Mouse (Mus musculus): Measurements from ENCODE around the gene Gpx3. TPM values are rescaled to one million over a fixed set of nuclear protein-coding genes. Genes with fewer than 3 reads are reported as not detected.

Gene Gpx3
- polyA plus RNA-seq, 1 experiment from 2014 or later = 89.6 TPM

DNA sequence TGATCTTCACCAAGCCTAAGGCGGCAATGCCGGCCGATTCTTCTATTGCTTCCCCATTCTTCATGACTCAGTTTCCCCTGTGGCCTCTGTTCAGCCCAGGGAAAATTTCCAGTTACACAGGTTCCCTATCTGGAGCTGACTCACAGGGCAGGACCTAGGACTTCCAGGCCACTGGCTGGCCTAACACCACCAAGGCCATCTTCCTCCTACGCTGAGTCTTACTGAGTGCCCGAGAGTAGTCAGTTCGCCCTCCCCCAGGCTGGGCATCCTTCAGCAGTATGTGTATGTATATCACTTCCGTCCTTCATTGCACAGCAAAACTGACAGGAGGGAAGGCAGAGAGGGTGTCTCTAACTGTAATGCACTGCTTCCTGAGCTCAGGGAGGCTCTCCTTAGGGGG is 31.9 kb downstream of the Gpx3 start:
- WGBS = 83% methylated on average over 7 of the region's 7 CpGs
- H3K27me3 ChIP-seq (replicated peaks; ENCODE audit: control insufficient read depth, insufficient read depth, low read length) = no peaks in the 10 kb centered on the region
- no peaks in the 10 kb centered on the region for H3K9me3 ChIP-seq (ENCODE audit: control insufficient read depth, low read length)
- no peaks in the 10 kb centered on the region for H3K4me1 ChIP-seq (replicated peaks; ENCODE audit: control insufficient read depth, insufficient read depth, low read length)
- no peak for ATAC-seq (replicated peaks; ENCODE audit: low FRiP score)
- no peak for DNase-seq (ENCODE audit: low spot score)
- H3K36me3 ChIP-seq (ENCODE audit: control insufficient read depth, insufficient read depth, low read length) = peaks cover 10% of the 10 kb centered on the region; the same call in 1 of the 2 replicates
- no peak overlapping the region for H3K27ac ChIP-seq (ENCODE audit: low read depth, low read length)
- no peak overlapping the region for H3K9ac ChIP-seq (ENCODE audit: low read depth, low read length)
- no peak overlapping the region for H3K4me2 ChIP-seq
- no peak overlapping the region for H3K4me3 ChIP-seq (ENCODE audit: low read depth, low read length)

DNA sequence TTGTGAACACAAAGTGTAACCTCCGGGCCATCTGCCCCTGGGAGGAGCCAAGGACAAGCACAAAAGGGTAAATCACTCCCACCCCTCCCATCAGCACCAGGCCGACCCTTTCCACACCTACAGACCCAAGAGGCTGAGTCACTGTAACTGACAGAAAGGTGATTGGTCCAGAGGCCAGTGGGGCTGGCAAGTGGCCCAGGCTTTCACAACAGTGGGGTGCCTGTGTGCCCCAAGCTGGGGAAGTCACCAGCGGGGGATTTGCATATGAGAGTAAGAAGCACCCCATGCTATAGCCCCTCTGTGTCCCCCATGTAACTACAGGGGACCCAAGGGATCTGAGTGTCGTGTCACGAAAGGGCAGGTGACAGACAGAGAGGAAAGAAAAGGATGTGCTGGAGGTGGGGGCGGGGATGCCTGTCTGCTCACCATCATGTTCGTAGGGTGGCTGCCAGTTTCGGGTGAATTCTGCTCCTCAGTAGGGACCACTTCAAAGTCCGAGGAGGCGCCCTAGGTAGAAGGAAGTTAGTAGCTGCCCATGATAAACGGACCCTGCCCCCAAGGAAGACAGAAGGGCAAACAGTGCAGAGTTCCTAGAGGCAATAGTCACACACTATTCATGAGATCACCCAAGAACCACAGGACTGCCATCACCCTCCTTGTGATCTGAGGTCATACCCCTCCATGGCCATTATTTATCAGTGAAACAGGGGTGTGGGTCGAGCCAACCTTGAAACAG is 34.0 kb downstream of the Gpx3 start:
- no peak overlapping the region for H3K4me2 ChIP-seq
- DNase-seq (ENCODE audit: low spot score) (no peak), ATAC-seq (replicated peaks; ENCODE audit: low FRiP score) (no peak)
- no peak overlapping the region for H3K27ac ChIP-seq (ENCODE audit: low read depth, low read length)
- peaks cover 6% of the 10 kb centered on the region; the same call in 1 of the 2 replicates for H3K36me3 ChIP-seq (ENCODE audit: control insufficient read depth, insufficient read depth, low read length)
- no peak overlapping the region for H3K9ac ChIP-seq (ENCODE audit: low read depth, low read length)
- H3K4me3 ChIP-seq (ENCODE audit: low read depth, low read length) = no peak overlapping the region
- H3K4me1 ChIP-seq (replicated peaks; ENCODE audit: control insufficient read depth, insufficient read depth, low read length) = no peaks in the 10 kb centered on the region
- H3K27me3 ChIP-seq (replicated peaks; ENCODE audit: control insufficient read depth, insufficient read depth, low read length) = no peaks in the 10 kb centered on the region
- WGBS = 50% methylated on average over 12 of the region's 12 CpGs
- H3K9me3 ChIP-seq (ENCODE audit: control insufficient read depth, low read length) = no peaks in the 10 kb centered on the region

DNA sequence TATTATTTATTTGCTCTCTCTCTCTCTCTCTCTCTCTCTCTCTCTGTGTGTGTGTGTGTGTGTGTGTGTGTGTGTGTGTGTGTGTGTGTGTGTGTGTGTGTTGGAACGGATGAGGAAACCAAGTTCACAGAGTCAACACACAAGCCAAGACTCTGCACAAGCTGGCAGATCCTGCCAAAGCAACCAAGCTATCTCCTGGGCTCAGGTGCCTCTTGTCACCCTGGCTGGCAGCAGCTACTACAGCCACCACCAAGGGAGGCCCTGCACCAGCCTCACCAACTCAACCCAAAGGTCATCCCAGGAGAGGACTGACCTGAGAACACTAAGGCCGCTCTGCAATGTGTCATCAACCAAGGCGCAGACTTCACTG is 34.5 kb downstream of the Gpx3 start:
- Histone ChIP-seq H3K4me1 (replicated peaks; ENCODE audit: control insufficient read depth, insufficient read depth, low read length) (no peaks in the 10 kb centered on the region), H3K9me3 (ENCODE audit: control insufficient read depth, low read length) (no peaks in the 10 kb centered on the region), H3K27ac (ENCODE audit: low read depth, low read length) (no peak overlapping the region), H3K4me3 (ENCODE audit: low read depth, low read length) (no peak overlapping the region), H3K36me3 (ENCODE audit: control insufficient read depth, insufficient read depth, low read length) (peaks cover 6% of the 10 kb centered on the region; the same call in 1 of the 2 replicates), H3K9ac (ENCODE audit: low read depth, low read length) (no peak overlapping the region), H3K4me2 (no peak overlapping the region), H3K27me3 (replicated peaks; ENCODE audit: control insufficient read depth, insufficient read depth, low read length) (no peaks in the 10 kb centered on the region)
- ATAC-seq (replicated peaks; ENCODE audit: low FRiP score) = no peak
- DNase-seq (ENCODE audit: low spot score) = no peak
- WGBS = 91% methylated on average over 3 of the region's 3 CpGs

DNA sequence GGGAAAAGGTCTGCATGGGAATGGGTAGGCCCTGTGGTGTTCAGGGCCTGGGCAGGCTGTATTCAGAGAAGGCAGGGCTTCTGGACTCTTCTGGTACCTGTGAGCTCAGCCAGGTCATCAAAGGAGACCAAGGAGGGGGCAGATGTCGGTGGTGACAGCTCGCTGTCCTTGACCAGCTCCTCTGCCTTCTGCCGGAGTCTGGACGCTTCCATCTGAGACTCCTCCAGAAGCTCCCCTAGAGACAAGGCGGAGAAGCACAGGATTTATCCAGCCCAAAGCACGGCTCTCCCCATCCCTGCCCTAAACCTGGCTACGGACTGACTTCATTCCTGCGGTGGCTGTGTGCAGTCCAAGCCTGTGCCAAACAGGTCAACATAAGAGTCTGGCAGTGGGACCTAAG is 37.2 kb downstream of the Gpx3 start:
- no peaks in the 10 kb centered on the region for H3K4me1 ChIP-seq (replicated peaks; ENCODE audit: control insufficient read depth, insufficient read depth, low read length)
- H3K4me3 ChIP-seq (ENCODE audit: low read depth, low read length) = no peak overlapping the region
- no peak overlapping the region for H3K4me2 ChIP-seq
- no peak overlapping the region for H3K9ac ChIP-seq (ENCODE audit: low read depth, low read length)
- H3K9me3 ChIP-seq (ENCODE audit: control insufficient read depth, low read length) = no peaks in the 10 kb centered on the region
- no peaks in the 10 kb centered on the region; the same call in 1 of the 2 replicates for H3K36me3 ChIP-seq (ENCODE audit: control insufficient read depth, insufficient read depth, low read length)
- 81% methylated on average over 8 of the region's 8 CpGs for WGBS
- no peak for ATAC-seq (replicated peaks; ENCODE audit: low FRiP score)
- no peak for DNase-seq (ENCODE audit: low spot score)
- H3K27me3 ChIP-seq (replicated peaks; ENCODE audit: control insufficient read depth, insufficient read depth, low read length) = no peaks in the 10 kb centered on the region
- H3K27ac ChIP-seq (ENCODE audit: low read depth, low read length) = no peak overlapping the region

DNA sequence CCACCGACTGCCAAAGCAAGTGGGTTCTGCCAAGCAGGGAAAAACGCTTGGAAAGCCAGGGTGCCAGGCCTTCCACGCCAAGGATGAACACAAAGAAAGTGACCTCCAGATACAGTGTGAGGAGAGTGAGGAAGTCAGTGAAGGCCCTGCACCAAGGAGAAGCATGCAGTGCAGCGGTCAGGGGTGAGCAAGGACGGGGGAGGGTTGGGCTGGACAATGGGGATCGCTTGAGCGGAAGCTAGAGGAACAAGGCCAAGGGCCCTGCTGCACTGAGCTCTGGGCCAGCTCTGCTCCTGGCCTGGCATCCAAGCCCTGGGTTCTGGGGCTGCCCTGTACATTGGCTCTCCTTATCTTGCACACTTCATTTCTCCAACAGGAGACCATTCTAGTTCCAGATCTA is 37.8 kb downstream of the Gpx3 start:
- Histone ChIP-seq H3K27me3 (replicated peaks; ENCODE audit: control insufficient read depth, insufficient read depth, low read length) (no peaks in the 10 kb centered on the region), H3K27ac (ENCODE audit: low read depth, low read length) (no peak overlapping the region), H3K9me3 (ENCODE audit: control insufficient read depth, low read length) (no peaks in the 10 kb centered on the region), H3K4me1 (replicated peaks; ENCODE audit: control insufficient read depth, insufficient read depth, low read length) (no peaks in the 10 kb centered on the region), H3K4me3 (ENCODE audit: low read depth, low read length) (no peak overlapping the region), H3K4me2 (no peak overlapping the region), H3K36me3 (ENCODE audit: control insufficient read depth, insufficient read depth, low read length) (no peaks in the 10 kb centered on the region; the same call in 1 of the 2 replicates), H3K9ac (ENCODE audit: low read depth, low read length) (no peak overlapping the region)
- 82% methylated on average over 7 of the region's 7 CpGs for WGBS
- ATAC-seq (replicated peaks; ENCODE audit: low FRiP score) (no peak), DNase-seq (ENCODE audit: low spot score) (no peak)

DNA sequence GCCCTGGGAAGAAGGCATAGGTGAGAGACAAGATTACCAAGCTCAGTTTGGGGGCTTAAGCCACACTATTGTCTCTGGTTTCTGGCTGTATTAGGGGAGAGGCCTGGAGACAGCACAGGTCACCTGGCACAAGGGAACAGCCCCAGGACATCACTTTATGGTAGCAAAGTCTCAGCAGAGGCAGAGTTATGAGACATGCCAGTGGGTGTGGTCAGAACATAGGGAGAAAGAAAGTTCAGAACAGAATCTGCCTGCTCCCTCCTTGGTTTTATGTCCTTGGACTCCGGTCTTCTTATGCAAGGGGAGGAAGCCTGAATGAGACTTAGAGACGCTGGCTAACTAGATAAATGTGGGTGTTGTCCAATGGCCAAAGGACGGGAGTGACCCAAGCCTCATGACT is 42.4 kb downstream of the Gpx3 start:
- H3K36me3 ChIP-seq (ENCODE audit: control insufficient read depth, insufficient read depth, low read length) = no peaks in the 10 kb centered on the region
- H3K4me1 ChIP-seq (replicated peaks; ENCODE audit: control insufficient read depth, insufficient read depth, low read length) = no peaks in the 10 kb centered on the region
- H3K27ac ChIP-seq (ENCODE audit: low read depth, low read length) = no peak overlapping the region
- WGBS = 85% methylated on average over 3 of the region's 3 CpGs
- no peak overlapping the region for H3K9ac ChIP-seq (ENCODE audit: low read depth, low read length)
- no peak for DNase-seq (ENCODE audit: low spot score)
- no peak for ATAC-seq (replicated peaks; ENCODE audit: low FRiP score)
- H3K27me3 ChIP-seq (replicated peaks; ENCODE audit: control insufficient read depth, insufficient read depth, low read length) = no peaks in the 10 kb centered on the region
- H3K4me2 ChIP-seq = no peak overlapping the region
- no peak overlapping the region for H3K4me3 ChIP-seq (ENCODE audit: low read depth, low read length)
- no peaks in the 10 kb centered on the region for H3K9me3 ChIP-seq (ENCODE audit: control insufficient read depth, low read length)

DNA sequence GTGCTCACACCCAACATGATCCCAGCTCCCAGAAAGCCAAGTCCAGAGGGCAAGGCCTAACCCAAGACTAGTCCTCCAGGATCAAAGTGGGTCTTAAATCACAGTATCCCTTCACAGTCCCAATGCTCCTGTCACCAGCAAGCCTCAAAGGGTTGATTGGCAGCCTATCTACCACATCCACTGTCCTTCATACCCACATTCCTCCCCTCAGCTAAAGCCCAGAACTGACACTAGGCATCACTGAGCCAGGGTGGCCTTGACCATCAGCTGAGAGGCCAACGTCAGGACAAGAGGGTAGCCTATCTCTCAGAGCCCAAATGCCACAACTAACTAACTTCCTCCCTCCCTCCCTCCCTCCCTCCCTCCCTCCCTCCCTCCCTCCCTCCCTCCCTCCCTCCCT is 47.5 kb downstream of the Gpx3 start:
- Histone ChIP-seq H3K27ac (ENCODE audit: low read depth, low read length) (no peak overlapping the region), H3K4me3 (ENCODE audit: low read depth, low read length) (no peak overlapping the region), H3K9me3 (ENCODE audit: control insufficient read depth, low read length) (no peaks in the 10 kb centered on the region), H3K36me3 (ENCODE audit: control insufficient read depth, insufficient read depth, low read length) (no peaks in the 10 kb centered on the region), H3K27me3 (replicated peaks; ENCODE audit: control insufficient read depth, insufficient read depth, low read length) (no peaks in the 10 kb centered on the region), H3K4me1 (replicated peaks; ENCODE audit: control insufficient read depth, insufficient read depth, low read length) (peaks cover 15% of the 10 kb centered on the region), H3K9ac (ENCODE audit: low read depth, low read length) (no peak overlapping the region), H3K4me2 (no peak overlapping the region)
- 25% methylated on average over 1 of the region's 1 CpGs for WGBS
- DNase-seq (ENCODE audit: low spot score) (no peak), ATAC-seq (replicated peaks; ENCODE audit: low FRiP score) (no peak)

DNA sequence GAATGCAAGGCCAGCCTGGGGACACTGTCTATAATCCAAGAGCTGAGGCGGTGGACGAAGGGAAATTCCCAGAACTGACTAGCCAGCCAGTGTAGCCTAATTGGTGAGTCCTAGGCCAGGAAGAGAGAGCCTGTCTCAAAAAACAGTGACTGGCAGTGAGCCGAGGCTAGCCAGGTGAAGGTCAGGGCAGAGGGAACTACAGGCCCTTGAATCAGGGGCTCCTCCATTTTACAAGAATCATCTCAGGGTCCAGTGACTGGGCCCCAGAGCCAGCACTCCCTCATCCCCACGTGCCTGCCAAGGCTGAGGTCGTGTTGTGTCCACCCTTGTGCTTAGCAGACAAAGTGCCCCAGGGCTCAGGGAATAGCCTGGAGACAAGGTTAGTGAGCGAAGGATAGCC is 48.4 kb downstream of the Gpx3 start:
- Histone ChIP-seq H3K9me3 (ENCODE audit: control insufficient read depth, low read length) (no peaks in the 10 kb centered on the region), H3K27ac (ENCODE audit: low read depth, low read length) (no peak overlapping the region), H3K27me3 (replicated peaks; ENCODE audit: control insufficient read depth, insufficient read depth, low read length) (no peaks in the 10 kb centered on the region), H3K4me2 (no peak overlapping the region), H3K4me3 (ENCODE audit: low read depth, low read length) (no peak overlapping the region), H3K9ac (ENCODE audit: low read depth, low read length) (no peak overlapping the region), H3K36me3 (ENCODE audit: control insufficient read depth, insufficient read depth, low read length) (no peaks in the 10 kb centered on the region), H3K4me1 (replicated peaks; ENCODE audit: control insufficient read depth, insufficient read depth, low read length) (peaks cover 15% of the 10 kb centered on the region)
- 88% methylated on average over 6 of the region's 6 CpGs for WGBS
- no peak for ATAC-seq (replicated peaks; ENCODE audit: low FRiP score)
- DNase-seq (ENCODE audit: low spot score) = no peak

DNA sequence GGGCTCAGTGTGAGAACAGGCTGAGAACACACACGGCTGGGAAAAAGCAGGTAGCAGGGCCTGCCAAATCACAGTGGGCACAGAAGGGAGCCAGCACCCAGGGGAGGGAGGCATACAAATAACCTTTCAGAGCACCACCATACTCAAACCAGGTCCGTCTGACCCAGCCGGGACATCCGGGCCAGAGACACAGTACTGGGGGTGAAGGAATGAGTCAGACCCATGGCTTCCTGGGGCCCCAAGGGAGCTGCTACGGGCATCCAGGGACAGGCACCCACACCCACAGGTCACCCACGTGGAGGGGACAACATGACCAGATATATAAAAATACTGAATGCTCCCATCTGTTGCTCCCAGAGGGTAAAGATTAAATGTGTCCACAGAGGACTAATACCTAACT is 50.4 kb downstream of the Gpx3 start:
- no peak overlapping the region for H3K4me3 ChIP-seq (ENCODE audit: low read depth, low read length)
- ATAC-seq (replicated peaks; ENCODE audit: low FRiP score) (no peak), DNase-seq (ENCODE audit: low spot score) (no peak)
- H3K4me2 ChIP-seq = no peak overlapping the region
- no peaks in the 10 kb centered on the region for H3K9me3 ChIP-seq (ENCODE audit: control insufficient read depth, low read length)
- no peaks in the 10 kb centered on the region for H3K36me3 ChIP-seq (ENCODE audit: control insufficient read depth, insufficient read depth, low read length)
- H3K27ac ChIP-seq (ENCODE audit: low read depth, low read length) = no peak overlapping the region
- H3K27me3 ChIP-seq (replicated peaks; ENCODE audit: control insufficient read depth, insufficient read depth, low read length) = no peaks in the 10 kb centered on the region
- 56% methylated on average over 6 of the region's 6 CpGs for WGBS
- peaks cover 18% of the 10 kb centered on the region for H3K4me1 ChIP-seq (replicated peaks; ENCODE audit: control insufficient read depth, insufficient read depth, low read length)
- no peak overlapping the region for H3K9ac ChIP-seq (ENCODE audit: low read depth, low read length)

Data from liver, embryonic 11.5 days (tissue).